Mouse (Mus musculus) heart, embryonic 11.5 days (tissue): ENCODE measurements at regions not wholly inside any gene's neighbourhood (a gene's known extent, or its start where the extent isn't known, plus 50 kb on each side); places are given as distances from the start of the nearest gene placed in this dataset.
"Not testable (repeated sequence)": the region's sequence is repeated elsewhere in the genome, so short reads cannot be mapped to it uniquely, and the experiment has no call there.

Experiments
- ATAC-seq: fragments of 200-750 bp; cut with Nextera tagmentation; replicated peaks from 2 replicates; pipeline ENCODE4 v1.8.0; 2017; ENCODE audit warnings: moderate library complexity; ENCODE audit not compliant: insufficient number of reproducible peaks, low FRiP score, low TSS enrichment
- H3K27ac ChIP-seq: fragments of 300-500 bp; sonication (generic); 2 replicates; pipeline ENCODE4 v1.5.1; 2014; ENCODE audit warnings: mild to moderate bottlenecking, low read depth, low read length
- H3K27me3 ChIP-seq: fragments of 300-500 bp; sonication (generic); 2 replicates; pipeline ENCODE4 v1.6.1; 2014; ENCODE audit warnings: mild to moderate bottlenecking, low read length, mixed read lengths; ENCODE audit not compliant: control insufficient read depth, insufficient read depth
- H3K36me3 ChIP-seq: fragments of 300-500 bp; sonication (generic); 2 replicates; pipeline ENCODE4 v1.6.1; 2014; ENCODE audit warnings: mild to moderate bottlenecking, low read length, moderate library complexity, mixed read lengths; ENCODE audit not compliant: control insufficient read depth, insufficient read depth
- H3K4me1 ChIP-seq: fragments of 300-500 bp; sonication (generic); 2 replicates; pipeline ENCODE4 v1.6.1; 2014; ENCODE audit warnings: low read length; ENCODE audit not compliant: control insufficient read depth, insufficient read depth
- H3K4me2 ChIP-seq: fragments of 300-500 bp; sonication (generic); 2 replicates; pipeline ENCODE4 v1.6.1; 2014; ENCODE audit warnings: mild to moderate bottlenecking, moderate library complexity
- H3K4me3 ChIP-seq: fragments of 300-500 bp; sonication (generic); 2 replicates; pipeline ENCODE4 v1.5.1; 2014; ENCODE audit warnings: low read depth, low read length
- H3K9ac ChIP-seq: fragments of 300-500 bp; sonication (generic); 2 replicates; pipeline ENCODE4 v1.6.1; 2014; ENCODE audit warnings: mild to moderate bottlenecking, low read depth, low read length, moderate library complexity
- H3K9me3 ChIP-seq: fragments of 300-500 bp; sonication (generic); replicated peaks from 2 replicates; pipeline ENCODE4 v1.6.1; 2016; ENCODE audit warnings: low read length; ENCODE audit not compliant: control insufficient read depth
- WGBS: fragments of 180-500 bp; shearing (Covaris S2); extraction: QIAGEN DNeasy Blood & Tissue Kit; methylation state at CpG from one replicate; pipeline ENCODE4 v1.1.7; 2014; ENCODE audit not compliant: insufficient replicate concordance; 5-methylcytosine and 5-hydroxymethylcytosine counted together

- Histone ChIP-seq H3K4me2 (no peak overlapping the region), H3K27ac (no peak overlapping the region), H3K27me3 (no peaks in the 10 kb centered on the region), H3K4me3 (no peak overlapping the region), H3K4me1 (no peaks in the 10 kb centered on the region), H3K9me3 (no peaks in the 10 kb centered on the region), H3K36me3 (no peaks in the 10 kb centered on the region), H3K9ac (no peak overlapping the region)
- no peak for ATAC-seq
- WGBS: 63% methylated on average over 4 of the region's 4 CpGs
These were observed 62.9 kb upstream of the Bet1 start for GRCm38 (mm10) chr6:4149663-4150062.

GRCm38 (mm10) chr6:4158293-4158692 lies 71.5 kb upstream of the Bet1 start:
- H3K27ac ChIP-seq: no peak overlapping the region
- no peaks in the 10 kb centered on the region for H3K9me3 ChIP-seq
- no peak overlapping the region for H3K4me3 ChIP-seq
- H3K9ac ChIP-seq: no peak overlapping the region
- no peak overlapping the region for H3K4me2 ChIP-seq
- no peaks in the 10 kb centered on the region for H3K36me3 ChIP-seq
- WGBS: 73% methylated on average over 2 of the region's 2 CpGs
- no peaks in the 10 kb centered on the region for H3K27me3 ChIP-seq
- H3K4me1 ChIP-seq: no peaks in the 10 kb centered on the region
- ATAC-seq: no peak

- ATAC-seq: no peak
- Histone ChIP-seq H3K36me3 (no peaks in the 10 kb centered on the region), H3K27ac (no peak overlapping the region), H3K4me1 (no peaks in the 10 kb centered on the region), H3K4me3 (no peak overlapping the region), H3K9me3 (no peaks in the 10 kb centered on the region), H3K4me2 (no peak overlapping the region), H3K9ac (no peak overlapping the region), H3K27me3 (no peaks in the 10 kb centered on the region)
- WGBS: 51% methylated on average over 1 of the region's 1 CpGs
These were observed 77.0 kb upstream of the Bet1 start for GRCm38 (mm10) chr6:4163733-4164132.

GRCm38 (mm10) chr6:4167112-4167511 lies 80.3 kb upstream of the Bet1 start:
- Histone ChIP-seq H3K9me3 (no peaks in the 10 kb centered on the region), H3K4me3 (no peak overlapping the region), H3K27ac (no peak overlapping the region), H3K9ac (no peak overlapping the region), H3K27me3 (no peaks in the 10 kb centered on the region), H3K36me3 (no peaks in the 10 kb centered on the region), H3K4me2 (no peak overlapping the region), H3K4me1 (no peaks in the 10 kb centered on the region)
- no peak for ATAC-seq
- 64% methylated on average over 4 of the region's 4 CpGs for WGBS

- Histone ChIP-seq H3K27me3 (no peaks in the 10 kb centered on the region), H3K4me2 (no peak overlapping the region), H3K4me3 (no peak overlapping the region), H3K4me1 (no peaks in the 10 kb centered on the region), H3K9ac (no peak overlapping the region), H3K9me3 (no peaks in the 10 kb centered on the region), H3K36me3 (no peaks in the 10 kb centered on the region), H3K27ac (no peak overlapping the region)
- no peak for ATAC-seq
These were observed 81.0 kb upstream of the Bet1 start for GRCm38 (mm10) chr6:4167757-4168156.

- H3K4me2 ChIP-seq: no peak overlapping the region
- H3K27me3 ChIP-seq: no peaks in the 10 kb centered on the region
- ATAC-seq: no peak
- H3K9ac ChIP-seq: no peak overlapping the region
- H3K4me1 ChIP-seq: no peaks in the 10 kb centered on the region
- WGBS: 55% methylated on average over 4 of the region's 4 CpGs
- H3K4me3 ChIP-seq: no peak overlapping the region
- H3K27ac ChIP-seq: no peak overlapping the region
- H3K36me3 ChIP-seq: no peaks in the 10 kb centered on the region
- H3K9me3 ChIP-seq: no peaks in the 10 kb centered on the region
These were observed 84.8 kb upstream of the Bet1 start for GRCm38 (mm10) chr6:4171561-4171960.

GRCm38 (mm10) chr6:4187683-4188082 lies 100.9 kb upstream of the Bet1 start:
- Histone ChIP-seq H3K36me3 (no peaks in the 10 kb centered on the region), H3K4me1 (no peaks in the 10 kb centered on the region), H3K4me2 (no peak overlapping the region), H3K9me3 (no peaks in the 10 kb centered on the region), H3K4me3 (no peak overlapping the region), H3K9ac (no peak overlapping the region), H3K27ac (no peak overlapping the region), H3K27me3 (no peaks in the 10 kb centered on the region)
- 67% methylated on average over 4 of the region's 4 CpGs for WGBS
- ATAC-seq: no peak

- 57% methylated on average over 5 of the region's 5 CpGs for WGBS
These were observed 104.2 kb upstream of the Bet1 start for GRCm38 (mm10) chr6:4190976-4191375.

GRCm38 (mm10) chr6:4193286-4193685 lies 106.5 kb upstream of the Bet1 start:
- no peaks in the 10 kb centered on the region for H3K36me3 ChIP-seq
- H3K4me1 ChIP-seq: no peaks in the 10 kb centered on the region
- no peak overlapping the region for H3K9ac ChIP-seq
- H3K4me2 ChIP-seq: no peak overlapping the region
- H3K4me3 ChIP-seq: no peak overlapping the region
- H3K9me3 ChIP-seq: no peaks in the 10 kb centered on the region
- WGBS: 76% methylated on average over 5 of the region's 5 CpGs
- H3K27me3 ChIP-seq: no peaks in the 10 kb centered on the region
- no peak overlapping the region for H3K27ac ChIP-seq
- no peak for ATAC-seq

More at GRCm38 (mm10) chr6:4190976-4191375, 104.2 kb upstream of the Bet1 start:
- not testable (repeated sequence) for H3K4me2 ChIP-seq, H3K9me3 ChIP-seq, H3K27me3 ChIP-seq, ATAC-seq, H3K4me3 ChIP-seq, H3K9ac ChIP-seq, H3K4me1 ChIP-seq, H3K36me3 ChIP-seq, H3K27ac ChIP-seq
